Mouse (Mus musculus) liver, adult (tissue): Measurements from ENCODE around the gene Pspn.

Experiments
- GATA4 ChIP-seq: IDR thresholded peaks from 2 replicates; pipeline ENCODE4 v1.6.1; 2014; ENCODE audit warnings: mild to moderate bottlenecking, low read length; ENCODE audit not compliant: insufficient replicate concordance

Gene Pspn

GRCm38 (mm10) chr17:56950915-56951314 is 48.9 kb downstream of the Pspn start:
- TF ChIP-seq GATA4, result no peak
